Mouse (Mus musculus) right cerebral cortex, postnatal 36 days (tissue): ENCODE results near the gene Ampd3.

Source experiments
- DNase-seq, 2 experiments: peaks; one replicate each; pipeline ENCODE4 v3.0.0; 2022; ENCODE audit warnings: low spot score in 2 of 2, mixed read lengths in 1 of 2

The Ampd3 gene

DNA sequence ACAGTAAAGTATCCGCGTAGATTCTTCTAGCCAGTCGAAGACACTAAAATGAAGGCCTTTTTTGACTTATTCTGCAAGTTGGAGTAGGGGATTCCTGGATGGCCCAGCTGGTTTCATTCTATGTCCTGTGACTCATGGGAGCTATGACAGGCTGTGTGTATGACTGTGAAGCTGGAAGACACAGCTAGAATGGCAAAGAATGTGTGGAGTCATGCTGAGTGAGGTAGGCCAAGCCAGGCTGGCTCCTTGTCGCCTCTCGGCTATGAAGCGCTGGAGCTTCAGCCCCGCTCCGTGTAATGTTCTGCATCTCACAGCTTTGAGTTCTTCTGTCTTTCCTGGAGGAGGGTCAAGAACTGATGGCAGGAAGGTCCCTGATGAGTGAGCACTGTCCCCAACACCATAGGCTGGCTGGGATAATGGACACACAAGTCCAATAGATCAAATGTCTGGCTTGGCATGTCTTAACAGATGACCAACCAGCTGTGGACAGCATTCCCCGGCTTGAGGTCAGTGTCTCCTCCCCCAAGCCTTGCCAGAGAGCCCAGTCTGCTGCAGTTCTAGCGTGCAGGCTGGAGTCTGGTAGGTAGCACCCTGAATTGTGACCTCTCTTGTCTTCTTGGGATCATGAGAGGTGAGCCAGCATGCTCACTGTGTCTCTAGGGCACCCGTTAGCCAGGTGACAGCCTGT is 29.9 kb downstream of the Ampd3 start:
- no peak for DNase-seq

- DNase-seq = peak; percentile 80 to 81
Observed at GRCm38 (mm10) chr7:110801028-110801427, 33.0 kb downstream of the Ampd3 start.

DNA sequence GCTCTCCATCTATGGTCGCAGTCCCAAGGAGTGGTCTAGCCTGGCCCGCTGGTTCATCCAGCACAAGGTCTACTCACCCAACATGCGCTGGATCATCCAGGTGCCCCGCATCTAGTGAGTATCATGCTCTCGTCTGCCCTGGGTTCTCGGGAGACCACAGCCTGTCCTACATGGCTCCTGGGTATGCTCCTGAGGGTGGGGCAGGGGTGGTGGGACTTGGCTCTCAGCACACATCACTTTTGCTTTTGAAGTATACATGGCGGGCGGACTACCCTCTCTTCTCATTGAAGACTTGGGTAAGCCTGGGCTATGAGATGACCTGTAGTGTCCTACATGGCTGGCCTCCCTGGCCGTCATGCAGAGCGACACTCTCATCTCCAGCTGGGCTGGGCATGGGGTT is 35.1 kb downstream of the Ampd3 start:
- no peak for DNase-seq

GRCm38 (mm10) chr7:110804266-110804665 is 36.3 kb downstream of the Ampd3 start:
- DNase-seq = peak in 1 of 2 experiments; percentile 48

DNA sequence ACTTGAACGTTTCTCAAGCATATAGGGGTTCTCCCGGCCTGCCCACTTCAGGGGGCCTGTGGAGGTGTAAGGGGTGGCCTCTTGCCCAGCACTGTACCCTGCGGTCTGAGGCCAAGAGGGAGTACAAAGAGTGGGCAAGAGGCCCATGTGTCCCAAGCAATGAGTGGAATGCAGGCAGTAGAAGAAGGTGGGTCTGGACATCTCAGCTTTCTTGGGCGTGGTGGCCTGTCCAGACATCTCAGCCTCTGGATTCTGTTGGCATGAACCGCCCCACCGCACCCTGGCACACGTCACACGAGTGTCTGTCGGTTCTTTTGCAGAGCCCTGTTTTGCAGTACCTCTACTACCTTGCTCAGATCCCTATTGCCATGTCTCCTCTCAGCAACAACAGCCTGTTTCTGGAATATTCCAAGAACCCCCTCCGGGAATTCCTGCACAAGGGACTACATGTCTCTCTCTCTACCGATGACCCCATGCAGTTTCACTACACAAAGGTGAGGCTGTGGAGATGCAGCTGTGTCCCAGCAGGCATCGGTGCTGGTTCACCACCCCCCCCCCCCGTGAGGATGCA is 39.5 kb downstream of the Ampd3 start:
- no peak for DNase-seq

DNA sequence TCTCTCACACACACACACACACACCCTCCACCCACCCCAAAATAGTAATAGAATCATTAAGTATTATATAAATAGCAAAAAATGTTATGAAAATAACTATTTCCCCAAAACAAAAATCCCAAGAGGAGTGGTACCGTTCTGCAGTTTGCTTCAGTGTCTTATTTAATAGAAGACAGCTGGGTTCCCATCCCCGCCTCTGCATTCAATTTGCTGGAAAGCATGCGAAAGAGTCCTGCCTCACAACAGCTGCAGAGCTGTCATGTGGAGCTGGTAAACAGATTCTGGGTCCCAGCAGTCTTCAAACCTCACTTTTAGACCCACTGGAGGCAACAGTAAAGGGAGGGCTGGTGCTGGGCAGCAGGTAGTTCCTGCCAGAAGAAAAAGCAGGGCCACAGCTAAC is 41.0 kb downstream of the Ampd3 start:
- no peak for DNase-seq

- no peak for DNase-seq
Observed at GRCm38 (mm10) chr7:110809585-110810557, 41.9 kb downstream of the Ampd3 start.

DNA sequence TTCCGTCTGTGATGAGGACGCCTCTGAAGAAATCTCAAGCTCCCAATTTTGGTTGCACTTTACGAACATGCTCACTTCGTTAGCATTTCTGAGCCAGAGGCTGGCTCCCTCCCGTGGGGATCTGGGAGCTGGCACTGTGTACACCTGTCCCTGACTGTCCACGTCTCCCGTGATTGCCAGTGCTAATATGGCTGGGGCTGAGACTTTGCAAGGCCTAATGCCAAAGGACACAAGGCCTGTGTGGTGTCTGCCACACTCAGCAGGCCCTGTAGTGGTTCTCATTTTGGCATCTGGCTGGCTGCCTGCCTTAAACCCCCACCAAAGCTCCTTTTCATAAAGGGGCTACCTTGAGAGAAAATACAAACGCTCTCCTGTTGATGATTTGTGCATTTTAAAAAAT is 43.0 kb downstream of the Ampd3 start:
- no peak for DNase-seq

DNA sequence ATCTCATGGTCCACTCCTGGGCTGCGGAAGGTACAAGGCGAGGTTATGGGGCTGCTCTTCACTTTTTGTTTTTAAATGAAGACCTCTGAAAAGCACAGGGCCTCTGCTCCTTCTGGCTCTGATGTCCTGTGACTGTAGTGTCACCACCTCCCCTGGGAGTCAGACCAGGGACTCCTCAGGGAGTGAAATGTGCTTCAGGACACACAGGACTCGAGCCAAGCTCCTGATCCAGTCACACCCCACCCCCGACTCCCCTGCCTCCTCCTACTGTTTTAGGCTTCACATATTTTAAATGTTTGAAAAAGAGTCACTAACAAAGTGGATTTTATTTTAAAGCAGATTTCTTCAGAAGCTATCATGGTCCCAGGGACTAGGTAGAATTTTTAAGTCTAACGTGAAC is 43.5 kb downstream of the Ampd3 start:
- DNase-seq = no peak

DNA sequence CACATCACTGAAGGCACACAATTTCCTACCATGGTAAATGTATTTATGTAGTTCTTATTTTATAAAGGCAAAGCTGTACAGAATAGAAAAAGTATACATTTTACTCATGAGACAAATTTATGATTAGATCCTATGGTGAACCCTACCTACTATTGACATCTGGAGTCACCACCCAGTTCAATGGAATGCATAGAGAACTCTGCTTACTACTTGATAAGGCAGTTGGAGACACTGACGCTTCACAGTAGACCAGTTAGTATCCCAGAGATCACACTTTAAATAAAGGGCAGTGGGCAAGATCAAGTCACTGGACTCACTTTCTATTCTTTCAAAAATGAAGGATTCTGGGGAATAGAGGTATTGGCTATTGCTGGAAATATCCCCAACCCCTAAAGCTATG is 46.0 kb downstream of the Ampd3 start:
- no peak for DNase-seq

DNA sequence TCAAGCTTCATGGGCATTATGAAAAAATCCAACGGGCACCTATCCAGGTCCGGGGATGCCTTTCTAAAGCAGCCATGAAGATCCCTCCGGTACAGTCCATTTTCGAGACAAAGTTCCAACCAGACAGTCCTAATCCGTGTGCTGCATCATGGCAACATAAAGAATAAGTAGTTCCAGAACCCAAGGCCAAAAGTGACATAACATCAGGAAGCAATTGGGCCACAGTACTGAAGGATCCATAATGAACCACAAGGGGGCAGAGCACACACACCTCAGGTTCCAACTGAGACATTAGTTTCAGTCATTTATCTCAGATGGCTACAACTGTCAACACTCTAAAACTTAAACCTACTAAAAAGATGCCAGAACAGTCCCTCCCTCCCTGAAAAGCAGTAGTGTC is 48.0 kb downstream of the Ampd3 start:
- no peak for DNase-seq

GRCm38 (mm10) chr7:110818206-110818605 is 50.2 kb downstream of the Ampd3 start:
- no peak for DNase-seq

GRCm38 (mm10) chr7:110818787-110819350 is 50.9 kb downstream of the Ampd3 start:
- DNase-seq = no peak

- no peak for DNase-seq
Observed at GRCm38 (mm10) chr7:110821068-110821467, 53.1 kb downstream of the Ampd3 start.

GRCm38 (mm10) chr7:110821653-110822052 is 53.6 kb downstream of the Ampd3 start:
- no peak for DNase-seq

DNA sequence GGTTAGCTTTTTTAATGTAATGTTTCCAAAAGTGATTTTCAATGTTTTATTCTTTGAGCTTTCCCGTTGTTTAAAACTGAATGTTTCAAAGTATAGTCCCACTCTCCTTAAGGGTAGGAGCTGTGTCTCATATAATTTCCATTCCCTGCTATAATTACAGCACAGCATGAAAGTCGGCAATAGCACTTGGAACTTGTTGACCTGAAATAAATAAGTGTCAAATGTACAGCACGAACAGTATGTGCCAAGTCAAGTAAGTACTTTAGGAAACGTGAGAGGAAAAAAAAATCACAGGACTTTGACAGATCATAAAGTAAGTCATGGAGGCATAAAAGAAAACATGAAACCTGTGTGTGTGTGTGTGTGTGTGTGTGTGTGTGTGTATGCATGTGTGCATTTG is 54.0 kb downstream of the Ampd3 start:
- no peak for DNase-seq

DNA sequence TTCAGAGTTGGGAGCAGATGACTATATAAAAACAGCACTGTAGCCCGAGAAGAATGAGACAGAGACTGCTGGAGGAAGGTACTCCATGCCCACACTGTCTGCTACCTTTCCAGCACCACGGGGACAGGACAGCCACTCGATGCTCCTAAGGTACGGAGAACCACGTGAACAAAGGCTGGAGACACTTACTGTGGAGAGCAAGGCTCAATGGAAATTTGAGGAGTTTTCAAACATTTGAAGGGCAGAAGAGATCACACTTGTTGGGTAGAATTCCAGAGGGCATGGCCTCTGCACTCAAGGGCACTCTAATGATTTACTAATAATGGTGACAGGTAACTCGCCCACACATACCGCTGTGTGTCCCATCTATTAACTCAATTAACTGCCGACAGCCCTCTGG is 55.1 kb downstream of the Ampd3 start:
- no peak for DNase-seq

- no peak for DNase-seq
Observed at GRCm38 (mm10) chr7:110823593-110823992, 55.6 kb downstream of the Ampd3 start.

DNA sequence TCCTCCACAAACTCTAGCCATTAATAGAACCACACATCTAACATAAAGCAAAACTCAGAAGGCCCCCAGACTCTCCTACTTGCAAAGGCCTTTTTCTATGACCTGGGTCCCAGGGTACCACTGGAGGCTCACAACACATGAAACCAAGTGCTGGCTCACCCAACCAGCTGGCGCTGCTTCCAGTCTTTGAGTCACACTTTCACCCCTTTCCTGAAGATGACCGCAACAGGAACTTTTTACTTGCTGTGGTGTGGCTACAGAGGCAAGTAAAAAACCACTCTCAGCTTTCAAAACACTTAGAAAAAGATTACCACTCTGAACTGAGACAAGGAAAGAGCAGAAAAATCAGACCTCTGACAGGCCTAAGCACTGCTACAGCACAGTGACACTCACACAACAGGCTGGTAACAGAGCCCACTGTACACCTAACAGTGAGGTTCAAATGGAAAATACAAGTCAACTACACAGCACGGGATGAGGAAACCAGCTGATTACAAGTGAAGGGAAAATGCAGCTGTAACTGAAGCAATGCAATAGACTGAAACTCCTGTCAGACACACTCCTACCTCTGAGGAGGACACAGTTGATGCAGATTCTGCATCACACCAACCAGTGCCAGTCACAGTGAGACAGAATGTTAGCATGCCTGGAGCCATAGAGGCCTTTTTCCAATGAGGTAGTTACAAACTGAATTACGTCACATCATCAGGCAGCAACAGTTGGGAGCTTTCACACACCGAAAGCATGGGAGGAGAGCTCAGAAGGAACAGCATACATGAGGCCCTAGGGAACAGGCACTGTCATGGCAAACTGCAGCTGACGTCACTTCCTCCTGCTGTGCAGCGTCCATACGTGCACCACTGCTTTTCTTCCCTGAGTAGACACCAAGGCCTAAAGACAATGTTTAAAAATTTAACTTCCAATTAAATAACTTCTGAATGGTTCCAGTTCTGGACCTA is 56.3 kb downstream of the Ampd3 start:
- DNase-seq = no peak

GRCm38 (mm10) chr7:110833024-110833423 is 65.0 kb downstream of the Ampd3 start:
- no peak for DNase-seq

GRCm38 (mm10) chr7:110834018-110834417 is 66.0 kb downstream of the Ampd3 start:
- no peak for DNase-seq
